Mouse (Mus musculus) heart, embryonic 14.5 days (tissue): ENCODE measurements around the gene Ank. TPM values are rescaled to one million over a fixed set of nuclear protein-coding genes. Genes with fewer than 3 reads are reported as not detected.

Experiments
- ATAC-seq: fragments of 200-750 bp; cut with Nextera tagmentation; 2 replicates; pipeline ENCODE4 v1.8.0; 2017; ENCODE audit warnings: low read depth, moderate TSS enrichment; ENCODE audit not compliant: insufficient number of reproducible peaks, insufficient read depth, low FRiP score
- H3K27ac ChIP-seq, 2 experiments: fragments of 200-500 bp in 1 of 2; fragments of 300-500 bp in 1 of 2; sonication (generic) in 1 of 2; replicated peaks in 1 of 2; 2 replicates each; pipeline ENCODE4 v1.5.1; 2012 to 2014; ENCODE audit warnings: low read depth in 2 of 2, low read length in 2 of 2, control low read depth in 1 of 2, mild to moderate bottlenecking in 1 of 2, mixed read lengths in 1 of 2; ENCODE audit not compliant: control insufficient read depth in 1 of 2, insufficient read depth in 1 of 2
- H3K27me3 ChIP-seq: fragments of 300-500 bp; sonication (generic); 2 replicates; pipeline ENCODE4 v1.6.1; 2014; ENCODE audit warnings: mild to moderate bottlenecking, low read length, control low read depth; ENCODE audit not compliant: control insufficient read depth, insufficient read depth
- H3K36me3 ChIP-seq: fragments of 300-500 bp; sonication (generic); 2 replicates; pipeline ENCODE4 v1.6.1; 2014; ENCODE audit warnings: mild to moderate bottlenecking, control low read depth, low read length, mixed read lengths; ENCODE audit not compliant: control insufficient read depth, insufficient read depth
- H3K4me1 ChIP-seq, 2 experiments: fragments of 200-500 bp in 1 of 2; fragments of 300-500 bp in 1 of 2; sonication (generic) in 1 of 2; 2 replicates each; pipeline ENCODE4 v1.6.1; 2012 to 2014; ENCODE audit warnings: low read length in 2 of 2, control low read depth in 1 of 2, mixed read lengths in 1 of 2; ENCODE audit not compliant: control insufficient read depth in 2 of 2, insufficient read depth in 2 of 2
- H3K4me2 ChIP-seq: fragments of 300-500 bp; sonication (generic); 2 replicates; pipeline ENCODE4 v1.6.1; 2014; ENCODE audit warnings: mild to moderate bottlenecking, low read length
- H3K4me3 ChIP-seq, 2 experiments: fragments of 200-500 bp in 1 of 2; fragments of 300-500 bp in 1 of 2; sonication (generic) in 1 of 2; 2 replicates each; pipeline ENCODE4 v1.5.1; 2012 to 2014; ENCODE audit warnings: low read length in 2 of 2, mild to moderate bottlenecking in 2 of 2, control low read depth in 1 of 2, low read depth in 1 of 2, moderate library complexity in 1 of 2; ENCODE audit not compliant: control insufficient read depth in 1 of 2, insufficient read depth in 1 of 2
- H3K9ac ChIP-seq: fragments of 300-500 bp; sonication (generic); 2 replicates; pipeline ENCODE4 v1.6.1; 2014; ENCODE audit warnings: mild to moderate bottlenecking, low read length
- H3K9me3 ChIP-seq: fragments of 300-500 bp; sonication (generic); 2 replicates; pipeline ENCODE4 v1.6.1; 2016; ENCODE audit warnings: low read length, control low read depth; ENCODE audit not compliant: control insufficient read depth
- WGBS: fragments of 180-500 bp; shearing (Covaris S2); extraction: QIAGEN DNeasy Blood & Tissue Kit; methylation state at CpG from one replicate; pipeline ENCODE4 v1.1.7; 2014; 5-methylcytosine and 5-hydroxymethylcytosine counted together
- polyA plus RNA-seq: library from polyadenylated mRNA; unstranded; fragments of >200 nt; fragmentation: Nextera tagmentation; extraction: Ambion mirVana; gene quantifications from 2 replicates; pipeline ENCODE4 v1.2.1, GENCODE M21; 2014

Gene Ank
- polyA plus RNA-seq, 1 experiment from 2014 or later: 15.9 TPM

DNA sequence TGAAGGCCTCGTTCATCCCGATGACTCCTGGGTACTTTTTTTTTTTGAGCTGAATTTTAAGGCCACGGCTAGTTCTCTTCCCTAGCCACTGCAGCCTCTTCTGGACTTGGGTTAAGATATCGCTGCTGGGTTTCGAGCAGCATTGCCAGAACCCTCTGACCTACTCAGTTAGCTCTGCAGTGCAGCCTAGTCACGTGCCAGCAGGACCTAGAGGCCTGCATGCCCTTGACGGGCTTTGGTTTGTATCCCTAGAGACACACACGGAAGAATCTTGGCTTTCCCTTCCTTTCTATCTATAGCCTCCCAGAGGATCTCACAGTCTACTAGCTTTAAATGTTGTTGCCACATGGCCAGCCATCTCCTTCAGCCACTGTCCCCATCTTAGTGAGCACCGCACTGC, 73.3 kb downstream of the Ank start:
- WGBS: 56% methylated on average over 9 of the region's 9 CpGs
- 0 out of 2 replicates have a peak, but pooled peaks have one; percentile 24 for ATAC-seq
- Histone ChIP-seq H3K4me3 (no peak overlapping the region), H3K4me2 (no peak overlapping the region), H3K9me3 (no peaks in the 10 kb centered on the region), H3K36me3 (no peaks in the 10 kb centered on the region), H3K4me1 (peaks cover 35 to 51% of the 10 kb centered on the region in 2 experiments), H3K27me3 (no peaks in the 10 kb centered on the region), H3K27ac (peak overlapping the region; percentile 82 to 92), H3K9ac (no peak overlapping the region; the same call in 1 of the 2 replicates)

- no peak for ATAC-seq
- Histone ChIP-seq H3K4me1 (peaks cover 19 to 41% of the 10 kb centered on the region in 2 experiments), H3K9ac (no peak overlapping the region), H3K27ac (peak overlapping the region in 1 of 2 experiments; percentile 37; a peak in 2 of 4 replicates), H3K36me3 (0 out of 2 replicates have a peak, but pooled peaks cover 8% of the 10 kb centered on the region), H3K4me3 (no peak overlapping the region), H3K9me3 (no peaks in the 10 kb centered on the region), H3K4me2 (no peak overlapping the region), H3K27me3 (no peaks in the 10 kb centered on the region)
- 54% methylated on average over 10 of the region's 10 CpGs for WGBS
These were observed 78.7 kb downstream of the Ank start for GRCm38 (mm10) chr15:27545203-27545602.

GRCm38 (mm10) chr15:27548110-27548509, 81.6 kb downstream of the Ank start:
- H3K27me3 ChIP-seq: no peaks in the 10 kb centered on the region

GRCm38 (mm10) chr15:27549071-27549470, 82.6 kb downstream of the Ank start:
- no peak for ATAC-seq
- H3K4me3 ChIP-seq: no peak overlapping the region

More at GRCm38 (mm10) chr15:27548110-27548509, 81.6 kb downstream of the Ank start:
- no peak for ATAC-seq
- H3K4me3 ChIP-seq: no peak overlapping the region
- H3K9ac ChIP-seq: no peak overlapping the region
- no peak overlapping the region; a peak in 1 of 4 replicates for H3K27ac ChIP-seq
- H3K36me3 ChIP-seq: 0 out of 2 replicates have a peak, but pooled peaks cover 8% of the 10 kb centered on the region
- H3K9me3 ChIP-seq: no peaks in the 10 kb centered on the region
- peaks cover 26 to 46% of the 10 kb centered on the region in 2 experiments for H3K4me1 ChIP-seq
- 46% methylated on average over 6 of the region's 6 CpGs for WGBS
- no peak overlapping the region for H3K4me2 ChIP-seq

DNA sequence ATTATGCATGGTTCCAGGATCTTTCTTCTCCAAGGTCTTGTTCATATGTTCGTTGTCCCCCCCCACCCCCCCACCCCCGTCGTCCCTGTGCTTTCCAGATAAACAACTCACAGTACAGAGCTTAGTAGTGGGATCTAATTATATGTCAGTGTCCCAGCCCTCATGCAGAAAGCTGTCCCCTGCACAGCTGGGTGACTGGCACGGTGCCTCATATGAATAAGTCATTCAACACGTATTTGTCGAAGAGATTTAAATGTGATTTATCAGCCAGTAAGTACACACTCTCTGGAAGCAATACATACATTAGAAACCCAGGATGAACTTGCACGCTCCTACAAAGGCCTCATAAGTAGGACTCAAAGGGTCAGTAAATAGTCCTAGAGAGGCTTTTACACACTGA, 83.4 kb downstream of the Ank start:
- H3K4me2 ChIP-seq: no peak overlapping the region
- H3K4me1 ChIP-seq: peaks cover 26 to 46% of the 10 kb centered on the region in 2 experiments
- WGBS: 66% methylated on average over 7 of the region's 7 CpGs
- H3K9me3 ChIP-seq: no peaks in the 10 kb centered on the region
- ATAC-seq: no peak
- H3K27ac ChIP-seq: no peak overlapping the region
- no peaks in the 10 kb centered on the region for H3K27me3 ChIP-seq
- H3K36me3 ChIP-seq: 0 out of 2 replicates have a peak, but pooled peaks cover 8% of the 10 kb centered on the region
- no peak overlapping the region for H3K9ac ChIP-seq
- no peak overlapping the region for H3K4me3 ChIP-seq

More at GRCm38 (mm10) chr15:27549071-27549470, 82.6 kb downstream of the Ank start:
- Histone ChIP-seq H3K27ac (no peak overlapping the region), H3K4me1 (peaks cover 26 to 46% of the 10 kb centered on the region in 2 experiments), H3K4me2 (no peak overlapping the region), H3K9ac (no peak overlapping the region), H3K27me3 (no peaks in the 10 kb centered on the region), H3K36me3 (0 out of 2 replicates have a peak, but pooled peaks cover 8% of the 10 kb centered on the region), H3K9me3 (no peaks in the 10 kb centered on the region)
- 85% methylated on average over 10 of the region's 10 CpGs for WGBS

DNA sequence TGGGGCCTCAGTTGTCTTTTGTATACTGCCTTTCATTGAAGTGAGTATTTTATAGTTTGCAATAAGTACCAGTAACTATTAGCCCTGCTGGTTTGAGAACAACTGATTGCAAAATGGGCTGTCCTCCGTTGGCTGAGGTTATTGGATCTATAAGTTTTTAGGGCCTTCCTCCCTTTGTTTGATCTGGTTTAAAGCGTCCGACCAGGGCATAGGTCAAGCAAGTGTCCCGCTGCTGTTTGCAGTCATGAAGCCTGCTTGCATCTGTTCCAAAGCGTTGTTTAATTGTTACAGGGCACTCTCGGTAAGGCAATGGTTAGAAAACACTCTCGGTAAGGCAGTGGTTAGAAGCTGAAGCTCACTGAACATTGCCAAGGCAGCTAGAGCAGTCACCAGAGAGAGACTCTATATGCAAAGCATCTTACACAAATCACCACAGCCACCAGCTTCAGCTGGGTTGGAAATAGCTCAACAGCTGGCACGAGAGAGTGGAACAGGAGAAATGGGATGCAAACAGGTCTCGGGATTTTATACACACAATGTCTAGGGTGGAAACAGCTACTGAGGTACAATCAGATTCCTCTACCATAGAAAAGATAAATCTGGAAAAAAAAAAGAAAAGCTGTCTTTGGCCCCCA, 84.0 kb downstream of the Ank start:
- H3K4me1 ChIP-seq: peaks cover 26 to 40% of the 10 kb centered on the region in 2 experiments

GRCm38 (mm10) chr15:27551117-27552114, 84.9 kb downstream of the Ank start:
- H3K27me3 ChIP-seq: no peaks in the 10 kb centered on the region
- H3K9me3 ChIP-seq: no peaks in the 10 kb centered on the region
- peaks cover 26 to 38% of the 10 kb centered on the region in 2 experiments for H3K4me1 ChIP-seq
- H3K4me2 ChIP-seq: no peak overlapping the region
- no peak for ATAC-seq
- H3K27ac ChIP-seq: no peak overlapping the region
- H3K4me3 ChIP-seq: no peak overlapping the region
- H3K36me3 ChIP-seq: 0 out of 2 replicates have a peak, but pooled peaks cover 3% of the 10 kb centered on the region
- H3K9ac ChIP-seq: no peak overlapping the region
- 79% methylated on average over 19 of the region's 19 CpGs for WGBS

More for the DNA sequence above, 84.0 kb downstream of the Ank start:
- H3K27me3 ChIP-seq: no peaks in the 10 kb centered on the region
- H3K27ac ChIP-seq: no peak overlapping the region
- H3K9ac ChIP-seq: no peak overlapping the region
- 87% methylated on average over 9 of the region's 9 CpGs for WGBS
- no peak for ATAC-seq
- H3K4me2 ChIP-seq: no peak overlapping the region
- H3K36me3 ChIP-seq: 0 out of 2 replicates have a peak, but pooled peaks cover 5% of the 10 kb centered on the region
- H3K9me3 ChIP-seq: no peaks in the 10 kb centered on the region
- no peak overlapping the region for H3K4me3 ChIP-seq
